Mouse (Mus musculus): ENCODE data around the gene Arl11. TPM values are rescaled to one million over a fixed set of nuclear protein-coding genes. Genes with fewer than 3 reads are reported as not detected.

Arl11 gene
- polyA plus RNA-seq, 1 experiment from 2014 or later = 0.36 TPM

Other genes with a start within 250 kb of the Arl11 start
- 7.9 and 8.1 TPM in 2 replicates for gene Sacs, start 171.3 kb upstream of the Arl11 start, polyA plus RNA-seq (2015; fragmentation: Nextera tagmentation; extraction: Ambion mirVana)
- 0.16 and 0.19 TPM in 2 replicates for gene Sgcg, start 51.3 kb upstream of the Arl11 start, polyA plus RNA-seq (2015; fragmentation: Nextera tagmentation; extraction: Ambion mirVana)
- gene Ebpl, start 50.7 kb downstream of the Arl11 start, polyA plus RNA-seq (2015; fragmentation: Nextera tagmentation; extraction: Ambion mirVana) = 10.3 and 10.7 TPM in 2 replicates
- gene Kpna3, start 130.1 kb downstream of the Arl11 start, polyA plus RNA-seq (2015; fragmentation: Nextera tagmentation; extraction: Ambion mirVana) = 74.3 and 75.1 TPM in 2 replicates
- gene Spryd7, start 247.1 kb downstream of the Arl11 start, polyA plus RNA-seq (2015; fragmentation: Nextera tagmentation; extraction: Ambion mirVana) = 39.0 and 40.9 TPM in 2 replicates